Mouse (Mus musculus) megakaryocyte, embryonic 14.5 days (primary cell): ENCODE data around the gene Atxn10. TPM values are rescaled to one million over a fixed set of nuclear protein-coding genes. Genes with fewer than 3 reads are reported as not detected.

Source experiments
- H3K27me3 ChIP-seq: replicated peaks from 2 replicates; pipeline ENCODE3; 2012; ENCODE audit warnings: inconsistent platforms
- H3K36me3 ChIP-seq: replicated peaks from 2 replicates; pipeline ENCODE3; 2012; ENCODE audit warnings: low read length, inconsistent platforms, mixed read lengths
- H3K4me1 ChIP-seq: 2 replicates; pipeline ENCODE4 v1.6.1; 2012; ENCODE audit warnings: inconsistent platforms
- H3K4me3 ChIP-seq: replicated peaks from 2 replicates; pipeline ENCODE3; 2012; ENCODE audit warnings: moderate library complexity, mild to moderate bottlenecking, inconsistent platforms
- H3K9me3 ChIP-seq: 2 replicates; pipeline ENCODE4 v1.6.1; 2012; ENCODE audit warnings: inconsistent platforms
- FLI1 ChIP-seq: IDR thresholded peaks from 2 replicates; pipeline ENCODE4 v1.6.1; 2012; ENCODE audit warnings: low read length, inconsistent platforms, mixed read lengths
- GATA1 ChIP-seq: IDR thresholded peaks from 3 replicates; pipeline ENCODE4 v1.6.1; 2012; ENCODE audit warnings: mixed read lengths, low read length, inconsistent platforms, borderline replicate concordance
- polyA plus RNA-seq: library from polyadenylated mRNA; stranded (reverse); fragments of >175 nt; gene quantifications from 2 replicates; pipeline ENCODE4 v1.2.3, GENCODE M21; 2012; ENCODE audit warnings: low replicate concordance; ENCODE audit not compliant: insufficient read depth

Atxn10 gene
- polyA plus RNA-seq, 1 experiment, result 85.4 TPM

DNA sequence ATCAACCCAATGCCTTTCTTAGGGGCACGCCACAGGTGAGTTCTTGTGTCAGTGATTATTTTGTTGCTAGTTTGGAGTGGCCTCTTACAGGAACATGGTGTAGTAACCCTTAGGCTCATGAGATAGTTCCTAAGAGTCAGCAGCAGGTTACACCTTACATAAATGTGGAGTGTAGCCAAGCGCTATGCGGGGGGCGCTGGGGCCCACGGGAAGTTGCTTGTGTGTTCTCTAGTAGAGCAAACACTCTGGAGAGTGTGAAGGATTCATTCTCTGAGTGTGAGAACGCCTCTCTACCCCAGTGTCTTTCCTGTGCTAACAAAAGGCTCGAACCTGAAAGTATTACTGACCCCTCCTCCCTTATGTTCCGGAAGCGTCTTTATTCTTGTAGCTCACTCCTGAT is 59.3 kb downstream of the Atxn10 start:
- H3K27me3 ChIP-seq, result no peaks in the 10 kb centered on the region
- H3K9me3 ChIP-seq, result no peaks in the 10 kb centered on the region
- H3K36me3 ChIP-seq, result peaks cover 86% of the 10 kb centered on the region
- no peak overlapping the region for H3K4me3 ChIP-seq
- 0 out of 2 replicates have a peak, but pooled peaks cover 3% of the 10 kb centered on the region for H3K4me1 ChIP-seq
- no peak for TF ChIP-seq FLI1
- TF ChIP-seq GATA1, result no peak

DNA sequence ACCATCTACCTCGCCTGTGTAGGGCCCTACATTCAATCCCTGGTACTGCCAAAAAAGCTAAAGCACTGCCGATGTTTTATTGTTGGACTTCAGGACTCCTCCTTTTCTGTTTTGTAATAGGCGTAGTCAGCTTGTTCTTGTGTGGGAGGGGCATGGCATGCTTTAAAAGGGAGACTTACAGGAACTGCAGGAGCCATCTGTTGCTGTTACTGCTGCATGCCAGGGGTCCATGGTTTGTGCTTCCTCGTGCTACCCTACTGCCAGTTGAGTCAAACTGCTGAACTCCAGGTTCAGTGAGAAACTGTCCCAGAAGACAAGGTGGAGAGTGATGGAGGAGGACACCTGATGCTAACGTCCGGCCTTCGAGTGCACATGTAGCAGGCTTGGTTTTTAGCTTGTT is 65.9 kb downstream of the Atxn10 start:
- Histone ChIP-seq H3K4me1 (peaks cover 31% of the 10 kb centered on the region), H3K36me3 (peaks cover 76% of the 10 kb centered on the region), H3K9me3 (no peaks in the 10 kb centered on the region), H3K27me3 (no peaks in the 10 kb centered on the region), H3K4me3 (no peak overlapping the region)
- TF ChIP-seq GATA1 (no peak), FLI1 (no peak)

DNA sequence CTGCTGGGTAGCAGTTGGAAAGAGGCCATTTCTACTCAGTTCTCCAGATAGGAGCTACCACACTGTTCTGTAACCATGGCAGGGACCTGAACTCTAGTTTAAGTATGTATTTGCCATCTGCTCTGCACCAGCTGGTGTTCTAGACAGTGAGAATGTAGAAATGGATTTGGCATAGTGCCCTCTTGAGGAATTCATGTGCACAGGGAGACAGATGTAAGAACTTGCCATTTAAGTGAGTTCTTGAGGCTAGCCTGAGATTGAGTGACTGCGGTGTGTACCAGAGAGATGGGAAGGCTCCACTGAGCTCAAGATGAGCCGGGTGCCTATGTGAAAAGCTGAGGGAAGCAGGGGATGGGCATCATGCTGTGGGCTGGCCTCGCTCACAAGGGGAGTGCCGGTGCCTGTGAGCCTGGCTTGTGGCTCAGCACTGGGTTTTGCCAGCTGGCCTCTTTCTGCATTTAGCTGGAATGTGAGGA is 67.2 kb downstream of the Atxn10 start:
- peaks cover 43% of the 10 kb centered on the region for H3K4me1 ChIP-seq
- TF ChIP-seq FLI1, result no peak
- TF ChIP-seq GATA1, result no peak
- H3K9me3 ChIP-seq, result no peaks in the 10 kb centered on the region
- no peak overlapping the region for H3K4me3 ChIP-seq
- peaks cover 71% of the 10 kb centered on the region for H3K36me3 ChIP-seq
- H3K27me3 ChIP-seq, result no peaks in the 10 kb centered on the region

GRCm38 (mm10) chr15:85404739-85405138 is 68.7 kb downstream of the Atxn10 start:
- H3K36me3 ChIP-seq, result peaks cover 68% of the 10 kb centered on the region
- no peaks in the 10 kb centered on the region for H3K9me3 ChIP-seq
- no peak overlapping the region for H3K4me3 ChIP-seq
- H3K4me1 ChIP-seq, result peaks cover 51% of the 10 kb centered on the region
- H3K27me3 ChIP-seq, result no peaks in the 10 kb centered on the region
- TF ChIP-seq GATA1 (no peak), FLI1 (no peak)

- TF ChIP-seq FLI1 (no peak), GATA1 (no peak)
- peaks cover 65% of the 10 kb centered on the region for H3K36me3 ChIP-seq
These were observed 69.5 kb downstream of the Atxn10 start for GRCm38 (mm10) chr15:85405567-85405966.

DNA sequence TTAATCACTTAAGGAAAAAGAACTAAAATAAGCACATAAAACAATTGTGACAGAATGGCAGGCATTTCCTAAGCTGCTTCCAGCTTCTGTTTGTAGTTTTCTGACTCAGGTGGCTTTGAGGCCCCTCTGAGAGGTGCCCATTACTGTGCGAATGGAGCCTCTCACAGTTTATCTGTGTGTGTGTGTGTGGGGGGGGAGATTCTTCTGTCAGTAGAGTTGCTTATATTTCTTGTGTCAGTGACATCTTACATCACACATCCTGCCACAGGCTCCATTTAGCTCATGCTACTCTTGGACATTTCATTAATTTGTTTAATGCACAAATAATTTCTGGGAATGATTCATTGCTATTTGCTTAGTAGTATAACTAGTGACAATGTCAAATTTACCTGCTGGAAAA is 70.8 kb downstream of the Atxn10 start:
- no peak for TF ChIP-seq GATA1
- no peak for TF ChIP-seq FLI1

More at GRCm38 (mm10) chr15:85405567-85405966, 69.5 kb downstream of the Atxn10 start:
- no peaks in the 10 kb centered on the region for H3K9me3 ChIP-seq
- H3K27me3 ChIP-seq, result no peaks in the 10 kb centered on the region
- H3K4me1 ChIP-seq, result peaks cover 51% of the 10 kb centered on the region
- H3K4me3 ChIP-seq, result no peak overlapping the region

GRCm38 (mm10) chr15:85407342-85407741 is 71.3 kb downstream of the Atxn10 start:
- Histone ChIP-seq H3K27me3 (no peaks in the 10 kb centered on the region), H3K36me3 (peaks cover 47% of the 10 kb centered on the region), H3K4me3 (peak overlapping the region; percentile 17), H3K4me1 (peaks cover 48% of the 10 kb centered on the region), H3K9me3 (no peaks in the 10 kb centered on the region)
- TF ChIP-seq FLI1, result no peak
- no peak for TF ChIP-seq GATA1

More for the DNA sequence above, 70.8 kb downstream of the Atxn10 start:
- H3K36me3 ChIP-seq, result peaks cover 52% of the 10 kb centered on the region
- H3K4me1 ChIP-seq, result peaks cover 51% of the 10 kb centered on the region
- H3K4me3 ChIP-seq, result no peak overlapping the region
- H3K9me3 ChIP-seq, result no peaks in the 10 kb centered on the region
- H3K27me3 ChIP-seq, result no peaks in the 10 kb centered on the region

DNA sequence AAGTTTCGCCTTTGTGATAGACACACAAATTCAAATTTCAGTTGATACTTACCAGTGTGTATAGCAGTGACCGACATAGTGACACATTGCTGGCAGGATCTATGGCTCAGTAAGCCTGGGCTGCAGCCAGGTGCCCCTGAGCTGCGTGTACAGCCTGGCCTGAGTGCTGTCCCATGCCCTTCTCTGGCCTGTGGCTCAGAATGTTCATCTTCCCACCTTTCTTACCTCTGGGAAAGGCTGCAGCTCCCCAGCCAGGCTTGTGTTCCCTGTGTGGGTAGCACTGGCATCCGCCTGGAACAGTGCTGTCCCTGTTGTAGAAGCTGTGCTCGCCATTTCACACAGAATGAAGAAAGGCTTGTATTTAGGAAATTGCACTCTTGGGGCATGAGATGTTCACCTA is 72.7 kb downstream of the Atxn10 start:
- Histone ChIP-seq H3K27me3 (no peaks in the 10 kb centered on the region), H3K4me3 (no peak overlapping the region), H3K36me3 (peaks cover 33% of the 10 kb centered on the region), H3K4me1 (peaks cover 45% of the 10 kb centered on the region), H3K9me3 (no peaks in the 10 kb centered on the region)
- TF ChIP-seq GATA1, result no peak

- no peaks in the 10 kb centered on the region for H3K27me3 ChIP-seq
- no peak overlapping the region for H3K4me3 ChIP-seq
- no peaks in the 10 kb centered on the region for H3K9me3 ChIP-seq
- TF ChIP-seq FLI1, result no peak
- TF ChIP-seq GATA1, result no peak
- H3K36me3 ChIP-seq, result peaks cover 31% of the 10 kb centered on the region
- H3K4me1 ChIP-seq, result peaks cover 50% of the 10 kb centered on the region
These were observed 73.3 kb downstream of the Atxn10 start for GRCm38 (mm10) chr15:85409245-85409783.

- Histone ChIP-seq H3K27me3 (no peaks in the 10 kb centered on the region), H3K36me3 (peaks cover 29% of the 10 kb centered on the region), H3K9me3 (no peaks in the 10 kb centered on the region), H3K4me1 (peaks cover 52% of the 10 kb centered on the region), H3K4me3 (no peak overlapping the region)
- no peak for TF ChIP-seq GATA1
These were observed 73.8 kb downstream of the Atxn10 start for GRCm38 (mm10) chr15:85409836-85410235.
